Mouse (Mus musculus): ENCODE data around the gene Tvp23b. TPM values are rescaled to one million over a fixed set of nuclear protein-coding genes. Genes with fewer than 3 reads are reported as not detected.

The Tvp23b gene
- polyA plus RNA-seq (2012; rRNA removed; ENCODE audit: low replicate concordance) = 6.1 and 13.3 TPM in 2 replicates

GRCm38 (mm10) chr11:62879220-62880048, at the start of gene Tvp23b:
Gene Tvp23b, plus strand, starts transcription at chr11:62879455.

GRCm38 (mm10) chr11:62846961-62847654, 32.1 kb upstream of the Tvp23b start, which contains the start of gene Fbxw10:
Gene Fbxw10, plus strand, starts transcription at chr11:62847069.

GRCm38 (mm10) chr11:62951012-62951411, 71.8 kb downstream of the Tvp23b start, which contains the start of gene Cdrt4:
Gene Cdrt4, plus strand, starts transcription at chr11:62951193.

Other genes starting within 250 kb of the Tvp23b start
- 11.1 and 13.1 TPM in 2 replicates for gene Lrrc75a, start 230.9 kb upstream of the Tvp23b start, polyA plus RNA-seq (2012; rRNA removed; ENCODE audit: low replicate concordance)
- gene Mmgt2, start 230.8 kb upstream of the Tvp23b start, polyA plus RNA-seq (2012; rRNA removed; ENCODE audit: low replicate concordance) = 21.4 and 56.2 TPM in 2 replicates
- 1.7 and 2.3 TPM in 2 replicates for gene Zfp287, start 147.6 kb upstream of the Tvp23b start, polyA plus RNA-seq (2012; rRNA removed; ENCODE audit: low replicate concordance)
- not detected in 2 replicates for gene Gm10428, start 126.4 kb upstream of the Tvp23b start, polyA plus RNA-seq (2012; rRNA removed; ENCODE audit: low replicate concordance)
- 0.16 and 0.69 TPM in 2 replicates for gene Zfp286, start 90.0 kb upstream of the Tvp23b start, polyA plus RNA-seq (2012; rRNA removed; ENCODE audit: low replicate concordance)
- gene Trim16, start 59.2 kb upstream of the Tvp23b start, polyA plus RNA-seq (2012; rRNA removed; ENCODE audit: low replicate concordance) = 4.1 and 10.8 TPM in 2 replicates
- 0.43 and 1.3 TPM in 2 replicates for gene Fbxw10, start 32.4 kb upstream of the Tvp23b start, polyA plus RNA-seq (2012; rRNA removed; ENCODE audit: low replicate concordance)
- not detected in 2 replicates for gene Cdrt4, start 71.7 kb downstream of the Tvp23b start, polyA plus RNA-seq (2012; rRNA removed; ENCODE audit: low replicate concordance)
- not detected in 2 replicates for gene Tekt3, start 182.2 kb downstream of the Tvp23b start, polyA plus RNA-seq (2012; rRNA removed; ENCODE audit: low replicate concordance)
- 212 and 233 TPM in 2 replicates for gene Pmp22, start 249.5 kb downstream of the Tvp23b start, polyA plus RNA-seq (2012; rRNA removed; ENCODE audit: low replicate concordance)